Mouse (Mus musculus): Measurements from ENCODE around the gene Grip1.

The Grip1 gene

GRCm38 (mm10) chr10:119842004-119842403 is 388.4 kb downstream of the Grip1 start:
- no peak for DNase-seq

GRCm38 (mm10) chr10:119845705-119846410 is 392.2 kb downstream of the Grip1 start:
- DNase-seq, result no peak

GRCm38 (mm10) chr10:119851594-119851993 is 398.0 kb downstream of the Grip1 start:
- DNase-seq, result no peak

- DNase-seq, result no peak
Measured at GRCm38 (mm10) chr10:119852582-119853135, 399.0 kb downstream of the Grip1 start.

GRCm38 (mm10) chr10:119867726-119868125 is 414.1 kb downstream of the Grip1 start:
- DNase-seq, result no peak

- no peak for DNase-seq
Measured at GRCm38 (mm10) chr10:119868995-119869579, 415.5 kb downstream of the Grip1 start.

GRCm38 (mm10) chr10:119876721-119877120 is 423.1 kb downstream of the Grip1 start:
- no peak for DNase-seq

- no peak for DNase-seq
Measured at GRCm38 (mm10) chr10:119878331-119878730, 424.7 kb downstream of the Grip1 start.

- DNase-seq, result no peak
Measured at GRCm38 (mm10) chr10:119884591-119884990, 431.0 kb downstream of the Grip1 start.

GRCm38 (mm10) chr10:119885563-119885962 is 431.9 kb downstream of the Grip1 start:
- no peak for DNase-seq

GRCm38 (mm10) chr10:119886681-119887080 is 433.1 kb downstream of the Grip1 start:
- DNase-seq, result no peak

- DNase-seq, result no peak
Measured at GRCm38 (mm10) chr10:119902754-119903153, 449.1 kb downstream of the Grip1 start.

- DNase-seq, result no peak
Measured at GRCm38 (mm10) chr10:119906869-119907268, 453.2 kb downstream of the Grip1 start.

GRCm38 (mm10) chr10:119917995-119918394 is 464.4 kb downstream of the Grip1 start:
- DNase-seq, result no peak

- no peak for DNase-seq
Measured at GRCm38 (mm10) chr10:119927963-119928362, 474.3 kb downstream of the Grip1 start.

- DNase-seq, result no peak
Measured at GRCm38 (mm10) chr10:119928921-119929320, 475.3 kb downstream of the Grip1 start.

- no peak for DNase-seq
Measured at GRCm38 (mm10) chr10:119932794-119933193, 479.2 kb downstream of the Grip1 start.

GRCm38 (mm10) chr10:119933362-119933761 is 479.7 kb downstream of the Grip1 start:
- no peak for DNase-seq

GRCm38 (mm10) chr10:119935231-119935630 is 481.6 kb downstream of the Grip1 start:
- no peak for DNase-seq

GRCm38 (mm10) chr10:119937481-119937880 is 483.9 kb downstream of the Grip1 start:
- no peak for DNase-seq

GRCm38 (mm10) chr10:119943906-119944305 is 490.3 kb downstream of the Grip1 start:
- no peak for DNase-seq

- no peak for DNase-seq
Measured at GRCm38 (mm10) chr10:119951460-119951859, 497.8 kb downstream of the Grip1 start.

GRCm38 (mm10) chr10:119957260-119957955 is 503.8 kb downstream of the Grip1 start:
- no peak for DNase-seq

- DNase-seq, result no peak
Measured at GRCm38 (mm10) chr10:119960915-119961314, 507.3 kb downstream of the Grip1 start.

Measured in lung, adult 18-20 months (tissue).